Mouse (Mus musculus) erythroblast, embryonic 14.5 days (primary cell): ENCODE data around the gene Agtpbp1.

Experiments used
- GATA1 ChIP-seq: IDR thresholded peaks from 2 replicates; pipeline ENCODE4 v1.6.1; 2012; ENCODE audit warnings: low read length, inconsistent platforms, mixed read lengths
- TAL1 ChIP-seq: IDR thresholded peaks from 3 replicates; pipeline ENCODE4 v1.6.1; 2012; ENCODE audit warnings: low read length, inconsistent platforms, mixed read lengths

DNA sequence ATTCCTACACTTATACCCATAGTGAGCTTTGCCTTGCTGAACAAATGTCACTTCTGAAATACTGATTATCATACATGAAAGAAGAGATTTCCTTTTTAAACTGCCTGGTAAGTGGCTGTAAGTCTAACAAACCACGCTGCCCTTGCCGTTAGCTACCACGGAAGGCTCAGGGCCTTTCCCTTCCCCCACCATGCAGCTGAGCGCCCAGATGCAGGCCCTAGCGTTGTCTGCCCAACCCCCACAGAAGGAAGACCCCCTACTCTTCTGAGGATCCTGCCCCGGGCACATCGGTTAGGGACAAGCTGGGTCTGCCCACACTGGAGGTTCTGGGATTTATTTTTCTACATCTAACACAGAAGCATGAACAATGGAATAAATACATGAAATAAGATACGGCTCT is 89.2 kb downstream of the Agtpbp1 start:
- TF ChIP-seq TAL1 (no peak), GATA1 (no peak)
